9 mouse cellular contexts compared by ENCODE assay signal in genomic region chr9:7960382-7960781, GRCm38 (mm10). TPM values are rescaled to one million over a fixed set of nuclear protein-coding genes. Genes with fewer than 3 reads are reported as not detected.
DNase-seq lines count a peak whose midpoint lies in the region; ATAC-seq and TF ChIP-seq lines count a peak whose summit lies in the region.
"Had no signal": no experiment of that assay in that cellular context is flagged by ENCODE, and none has a peak within 500 bp of the region (broad histone marks: within the 10 kb centered on the region; RNA-seq: fewer than 3 reads in every experiment).

No protein-coding gene starts in this region.

- peak; percentile 46 for DNase-seq in R1 (ENCODE audit: low read depth, low spot score)
- peak; percentile 43 for DNase-seq in brain, embryonic 18.5 days (ENCODE audit: low read depth, low spot score)
- peak; percentile 64 for DNase-seq in forebrain, postnatal 0 days
- peak; percentile 23 for DNase-seq in heart, postnatal 25 days (ENCODE audit: low spot score)
- peak; percentile 52 to 65 for DNase-seq in left cerebral cortex, postnatal 14 days (ENCODE audit: low spot score in 2 of 2)
- DNase-seq in neural tube, embryonic 10.5 days (ENCODE audit: extremely low spot score, low spot score), result peak; percentile 40
- DNase-seq in thymus, postnatal 14 days, result no peak
- DNase-seq in liver, embryonic 11.5 days (ENCODE audit: low spot score), result no peak

- no peak overlapping the region for H3K4me2 ChIP-seq in forebrain, postnatal 0 days (ENCODE audit: low read depth)
- no peak overlapping the region for H3K4me2 ChIP-seq in liver, embryonic 11.5 days

- no peak overlapping the region for H3K9ac ChIP-seq in forebrain, postnatal 0 days
- H3K9ac ChIP-seq in liver, embryonic 11.5 days (ENCODE audit: low read depth, low read length), result no peak overlapping the region

- H3K4me3 ChIP-seq in forebrain, postnatal 0 days (ENCODE audit: low read depth, low read length), result no peak overlapping the region
- H3K4me3 ChIP-seq in liver, embryonic 11.5 days (ENCODE audit: low read depth, low read length), result no peak overlapping the region
- H3K4me3 ChIP-seq: megakaryocyte, embryonic 14.5 days had no signal

- peak overlapping the region; percentile 21; the same call in 1 of the 2 replicates for H3K27ac ChIP-seq in forebrain, postnatal 0 days (ENCODE audit: low read depth, low read length)
- no peak overlapping the region for H3K27ac ChIP-seq in liver, embryonic 11.5 days (ENCODE audit: low read depth, low read length)

- H3K27me3 ChIP-seq in forebrain, postnatal 0 days (ENCODE audit: insufficient read depth, low read length), result no peaks in the 10 kb centered on the region
- no peaks in the 10 kb centered on the region for H3K27me3 ChIP-seq in liver, embryonic 11.5 days (replicated peaks; ENCODE audit: control insufficient read depth, insufficient read depth, low read length)

- intact Hi-C loops in heart, postnatal 25 days (cut with DNase I), result loop anchor here (5.0 kb wide), 1 partner anchor 42 kb away; the partner anchor contains the start of gene Yap1
- intact Hi-C loops in left cerebral cortex, postnatal 14 days (cut with DNase I), result no loop called here

- H3K36me3 ChIP-seq in forebrain, postnatal 0 days (ENCODE audit: insufficient read depth), result no peaks in the 10 kb centered on the region
- H3K36me3 ChIP-seq in liver, embryonic 11.5 days (ENCODE audit: control insufficient read depth, insufficient read depth, low read length), result no peaks in the 10 kb centered on the region

- H3K4me1 ChIP-seq in forebrain, postnatal 0 days (ENCODE audit: insufficient read depth), result peaks cover 19% of the 10 kb centered on the region
- H3K4me1 ChIP-seq in liver, embryonic 11.5 days (replicated peaks; ENCODE audit: control insufficient read depth, insufficient read depth, low read length), result peaks cover 19% of the 10 kb centered on the region

- ATAC-seq in forebrain, postnatal 0 days, result peak; percentile 73
- ATAC-seq in liver, embryonic 11.5 days (replicated peaks; ENCODE audit: low FRiP score), result no peak

- WGBS in forebrain, postnatal 0 days, result 51% methylated on average over 9 of the region's 9 CpGs
- 64% methylated on average over 9 of the region's 9 CpGs for WGBS in liver, embryonic 11.5 days

- H3K9me3 ChIP-seq in forebrain, postnatal 0 days (ENCODE audit: low read length), result no peaks in the 10 kb centered on the region
- H3K9me3 ChIP-seq in liver, embryonic 11.5 days (ENCODE audit: control insufficient read depth, low read length), result no peaks in the 10 kb centered on the region
- H3K9me3 ChIP-seq: megakaryocyte, embryonic 14.5 days had no signal

- no peak for TF ChIP-seq CTCF in forebrain, postnatal 0 days (IDR thresholded peaks at IDR 0.05; ENCODE audit: low read depth)

RNA-seq across cellular contexts. Expression of gene Yap1, which starts 44.0 kb away (rescaled TPM):
- 10.7 and 14.5 TPM in 2 replicates for total RNA-seq in forebrain, postnatal 0 days (2014; rRNA removed)
- 4.0 and 4.7 TPM in 2 replicates for polyA plus RNA-seq in forebrain, postnatal 0 days (2015; fragmentation: Nextera tagmentation; extraction: Ambion mirVana)
- total RNA-seq in heart, postnatal 25 days (2021), result 10 to 100 TPM; 61.1 to 62.8 TPM
- total RNA-seq in left cerebral cortex, postnatal 14 days (2021), result 10 to 100 TPM; 15.7 to 17.3 TPM
- 11.8 and 12.4 TPM in 2 replicates for polyA plus RNA-seq in liver, embryonic 11.5 days (2014; fragmentation: Nextera tagmentation; extraction: Ambion mirVana)

Comparison
In these comparisons a context has a peak if more than half of its experiments do, and no peak if none do; other contexts are left out.
1. DNase-seq: peak in R1 (single experiment), brain, embryonic 18.5 days (single experiment), forebrain, postnatal 0 days (single experiment), heart, postnatal 25 days (single experiment), left cerebral cortex, postnatal 14 days (2 of 2) and neural tube, embryonic 10.5 days (single experiment); none in thymus, postnatal 14 days (single experiment) and liver, embryonic 11.5 days (single experiment).